Mouse (Mus musculus) limb, embryonic 15.5 days (tissue): ENCODE data around the gene Cdkn1b. TPM values are rescaled to one million over a fixed set of nuclear protein-coding genes. Genes with fewer than 3 reads are reported as not detected.

ENCODE experiments used
- ATAC-seq: fragments of 200-750 bp; cut with Nextera tagmentation; 2 replicates; pipeline ENCODE4 v1.8.0; 2017; ENCODE audit warnings: low read depth, moderate TSS enrichment; ENCODE audit not compliant: insufficient number of reproducible peaks, low FRiP score, low TSS enrichment
- H3K27ac ChIP-seq: fragments of 300-500 bp; sonication (generic); 2 replicates; pipeline ENCODE4 v1.5.1; 2015; ENCODE audit warnings: moderate library complexity, mild to moderate bottlenecking, inconsistent platforms
- H3K27me3 ChIP-seq: fragments of 300-500 bp; sonication (generic); 2 replicates; pipeline ENCODE4 v1.6.1; 2015; ENCODE audit warnings: inconsistent platforms
- H3K36me3 ChIP-seq: fragments of 300-500 bp; sonication (generic); 2 replicates; pipeline ENCODE4 v1.6.1; 2015; ENCODE audit warnings: inconsistent platforms
- H3K4me1 ChIP-seq: fragments of 300-500 bp; sonication (generic); 2 replicates; pipeline ENCODE4 v1.6.1; 2015; ENCODE audit warnings: inconsistent platforms
- H3K4me2 ChIP-seq: fragments of 300-500 bp; sonication (generic); 2 replicates; pipeline ENCODE4 v1.6.1; 2015; ENCODE audit warnings: mild to moderate bottlenecking, inconsistent platforms
- H3K4me3 ChIP-seq: fragments of 300-500 bp; sonication (generic); 2 replicates; pipeline ENCODE4 v1.5.1; 2015; ENCODE audit warnings: mild to moderate bottlenecking, inconsistent platforms
- H3K9ac ChIP-seq: fragments of 300-500 bp; sonication (generic); 2 replicates; pipeline ENCODE4 v1.6.1; 2015; ENCODE audit warnings: inconsistent platforms
- H3K9me3 ChIP-seq: fragments of 300-500 bp; sonication (generic); 2 replicates; pipeline ENCODE4 v1.6.1; 2016; ENCODE audit warnings: inconsistent platforms
- WGBS: fragments of 180-500 bp; shearing (Covaris S2); methylation state at CpG from one replicate; pipeline ENCODE4 v1.1.7; 2015; 5-methylcytosine and 5-hydroxymethylcytosine counted together
- polyA plus RNA-seq: library from polyadenylated mRNA; unstranded; fragments of >200 nt; fragmentation: Nextera tagmentation; extraction: Ambion mirVana; gene quantifications from 2 replicates; pipeline ENCODE4 v1.2.1, GENCODE M21; 2015

Cdkn1b gene
- polyA plus RNA-seq, 1 experiment from 2014 or later = 19.4 TPM

DNA sequence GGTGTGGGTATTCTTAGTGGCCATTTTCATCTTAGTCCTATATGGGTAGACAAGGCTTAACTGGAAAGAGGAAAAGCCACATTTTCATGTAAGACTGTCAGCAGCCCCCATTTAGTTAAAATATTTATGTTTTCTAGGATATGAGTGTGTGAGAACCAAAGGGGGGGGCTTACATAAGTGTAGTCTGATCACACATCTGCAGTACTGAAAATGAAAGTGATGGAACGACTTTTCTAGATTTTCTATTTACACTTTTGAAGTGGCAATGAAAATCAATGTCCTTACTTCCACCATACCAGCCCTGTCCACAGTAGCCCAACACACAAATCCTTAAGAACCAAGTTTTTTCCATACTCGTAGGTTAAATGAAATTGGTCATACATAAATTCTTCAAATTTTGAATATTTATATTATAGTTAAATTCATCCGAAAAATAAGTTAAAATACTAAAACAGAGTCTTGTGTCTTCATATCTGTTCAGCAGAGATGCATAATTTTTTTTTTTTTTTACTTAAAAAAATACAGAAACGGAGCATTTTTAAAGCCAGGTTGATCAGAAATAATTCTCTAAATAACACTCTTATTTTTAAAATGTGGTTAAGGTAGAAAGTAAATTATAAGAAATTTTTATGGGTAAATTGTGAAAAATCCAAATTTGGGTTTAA, 5.6 kb downstream of the Cdkn1b start:
- ATAC-seq = no peak
- H3K27me3 ChIP-seq = no peaks in the 10 kb centered on the region
- H3K4me1 ChIP-seq = peaks cover 41% of the 10 kb centered on the region
- H3K36me3 ChIP-seq = no peaks in the 10 kb centered on the region
- no peak overlapping the region for H3K27ac ChIP-seq
- no peak overlapping the region for H3K4me3 ChIP-seq
- WGBS = 71% methylated on average over 4 of the region's 4 CpGs
- H3K9me3 ChIP-seq = no peaks in the 10 kb centered on the region
- H3K4me2 ChIP-seq = no peak overlapping the region
- H3K9ac ChIP-seq = no peak overlapping the region

DNA sequence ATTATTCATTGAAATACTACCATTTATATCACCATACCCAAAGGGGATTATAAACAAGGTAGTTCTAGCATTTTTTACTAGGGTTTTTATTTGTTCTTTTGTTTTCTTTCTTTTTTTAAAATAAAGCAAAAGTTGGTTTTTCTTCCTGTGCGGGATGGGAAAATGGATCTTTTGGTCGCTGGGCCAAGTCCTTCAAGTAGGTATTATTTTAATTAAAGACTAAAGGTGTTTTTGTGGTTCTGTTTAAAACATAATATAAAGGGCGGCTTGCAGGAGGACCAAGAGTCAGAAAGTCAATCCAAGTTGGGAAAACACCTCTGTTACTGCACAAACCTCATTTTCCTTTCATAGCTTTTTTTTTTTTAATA, 6.1 kb downstream of the Cdkn1b start:
- Histone ChIP-seq H3K4me2 (peak overlapping the region; percentile 79), H3K4me1 (peaks cover 41% of the 10 kb centered on the region), H3K9me3 (no peaks in the 10 kb centered on the region), H3K36me3 (no peaks in the 10 kb centered on the region), H3K27me3 (no peaks in the 10 kb centered on the region), H3K9ac (peak overlapping the region; percentile 73), H3K4me3 (peak overlapping the region; percentile 58), H3K27ac (peak overlapping the region; percentile 100)
- 25% methylated on average over 3 of the region's 3 CpGs for WGBS
- no peak for ATAC-seq

DNA sequence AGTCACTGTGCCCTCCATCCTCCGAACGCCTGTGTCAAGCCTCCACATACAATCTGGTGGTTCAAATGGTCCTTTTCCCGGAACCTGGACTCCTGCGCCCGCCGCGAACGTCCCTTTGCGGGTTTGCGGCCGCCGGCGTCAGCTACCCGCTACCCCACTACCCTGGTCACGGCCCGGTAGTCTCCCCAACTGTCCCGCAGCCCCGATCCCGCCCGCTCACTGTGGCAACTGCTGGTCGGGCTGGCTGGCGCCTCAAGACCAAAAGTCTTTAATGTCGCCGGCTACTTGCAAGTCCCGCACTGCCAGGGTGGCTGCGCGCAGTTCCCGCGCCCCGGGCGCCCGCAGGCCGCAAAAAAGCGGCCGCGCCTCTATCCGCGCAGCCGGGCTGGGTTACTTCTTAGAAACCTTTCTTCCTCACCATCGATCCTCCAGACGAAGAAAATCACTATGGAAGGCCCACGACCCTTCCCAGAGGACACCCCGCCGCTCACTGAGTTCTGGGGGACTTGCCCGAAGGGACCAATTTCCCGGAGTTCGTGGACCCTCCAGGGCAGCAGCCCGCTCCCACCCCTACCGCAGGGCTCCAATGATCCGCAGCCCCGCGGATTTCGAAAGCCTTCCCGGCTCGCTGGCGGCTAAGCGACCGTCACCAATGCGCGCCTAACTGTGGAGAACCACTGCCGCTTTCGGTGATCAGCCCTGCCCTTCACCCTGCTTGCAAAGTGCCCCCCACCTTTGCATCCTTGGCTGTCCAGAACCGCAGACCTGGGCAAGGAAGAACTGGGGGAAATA, 6.8 kb downstream of the Cdkn1b start:
- no peak for ATAC-seq
- Histone ChIP-seq H3K27ac (peak overlapping the region; percentile 100), H3K4me3 (peak overlapping the region; percentile 58), H3K4me2 (peak overlapping the region; percentile 79), H3K4me1 (peaks cover 40% of the 10 kb centered on the region), H3K36me3 (no peaks in the 10 kb centered on the region), H3K9me3 (no peaks in the 10 kb centered on the region), H3K9ac (peak overlapping the region; percentile 73), H3K27me3 (no peaks in the 10 kb centered on the region)
- WGBS = under 1% methylated on average over 63 of the region's 63 CpGs

DNA sequence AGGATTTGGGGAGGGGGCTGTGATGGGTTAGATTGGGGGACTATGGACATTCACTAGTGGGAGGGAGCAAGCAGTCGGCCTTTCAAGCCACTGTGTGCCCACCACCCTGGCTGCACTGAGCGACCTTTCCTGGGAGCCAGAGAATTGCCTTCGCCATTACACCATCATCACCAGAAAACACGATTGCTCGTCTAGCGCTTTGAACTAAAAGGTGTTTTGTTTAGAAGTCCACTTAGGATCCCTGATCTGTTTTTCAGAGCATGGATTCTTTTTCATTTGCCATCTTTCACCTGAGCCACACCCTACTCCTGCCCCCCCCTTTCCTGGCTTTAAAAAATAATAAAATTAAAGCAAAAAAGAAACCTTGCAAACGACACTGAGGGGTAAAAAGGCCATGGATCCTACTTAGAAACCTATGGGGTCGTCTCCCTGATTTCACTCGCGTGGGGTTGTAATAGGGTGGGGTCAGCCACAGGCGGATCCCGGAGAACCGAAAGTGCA, 7.4 kb downstream of the Cdkn1b start:
- ATAC-seq = no peak
- peaks cover 34% of the 10 kb centered on the region for H3K4me1 ChIP-seq
- WGBS = 2% methylated on average over 13 of the region's 13 CpGs

DNA sequence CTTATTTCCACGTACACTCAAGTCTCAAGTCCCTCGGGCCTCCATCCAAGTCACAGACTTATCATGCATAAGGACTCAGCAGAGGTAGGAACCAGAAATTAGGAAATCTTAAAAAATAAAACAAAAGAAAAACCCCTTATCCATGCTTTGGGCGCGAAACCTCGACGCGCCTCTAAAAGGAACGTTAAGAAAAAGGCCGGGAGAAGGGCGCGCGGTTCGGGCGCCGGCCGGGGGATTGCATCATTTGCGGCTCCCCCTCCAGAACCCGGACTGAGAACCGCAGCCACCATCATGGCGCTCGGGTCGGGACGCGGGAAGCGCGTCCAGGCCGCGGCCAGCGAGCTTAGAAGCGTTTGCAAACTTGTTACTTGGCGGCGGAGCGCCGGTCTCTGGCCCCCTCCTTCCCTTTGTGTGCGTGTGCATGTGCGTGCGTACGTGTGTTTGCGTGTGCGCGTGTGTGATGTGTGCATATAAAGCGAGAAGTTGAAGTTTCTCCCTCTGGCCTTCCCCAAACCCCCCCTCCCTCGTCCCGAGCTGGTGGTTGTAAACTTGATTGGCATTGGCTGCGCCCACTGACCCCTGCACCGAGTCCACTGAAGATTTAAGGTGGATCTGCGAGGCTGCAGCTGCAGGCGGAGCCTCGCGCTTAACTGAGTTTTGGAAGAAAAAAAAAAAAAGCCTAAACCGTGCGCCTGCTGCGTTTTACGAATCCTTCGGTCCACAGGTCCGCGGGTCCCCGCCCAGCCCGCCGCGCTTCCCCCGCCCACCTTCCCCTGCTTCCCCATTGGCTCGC, 8.1 kb downstream of the Cdkn1b start:
- ATAC-seq = peak; percentile 94
- H3K4me2 ChIP-seq = peak overlapping the region; percentile 79
- no peaks in the 10 kb centered on the region for H3K27me3 ChIP-seq
- peak overlapping the region; percentile 100 for H3K27ac ChIP-seq
- H3K4me3 ChIP-seq = peak overlapping the region; percentile 58
- no peaks in the 10 kb centered on the region for H3K9me3 ChIP-seq
- under 1% methylated on average over 63 of the region's 63 CpGs for WGBS
- H3K4me1 ChIP-seq = peaks cover 35% of the 10 kb centered on the region
- no peaks in the 10 kb centered on the region for H3K36me3 ChIP-seq
- H3K9ac ChIP-seq = peak overlapping the region; percentile 73

More for the DNA sequence above, 7.4 kb downstream of the Cdkn1b start:
- H3K36me3 ChIP-seq = no peaks in the 10 kb centered on the region
- peak overlapping the region; percentile 100 for H3K27ac ChIP-seq
- H3K27me3 ChIP-seq = no peaks in the 10 kb centered on the region
- no peaks in the 10 kb centered on the region for H3K9me3 ChIP-seq
- peak overlapping the region; percentile 79 for H3K4me2 ChIP-seq
- peak overlapping the region; percentile 73 for H3K9ac ChIP-seq
- peak overlapping the region; percentile 58 for H3K4me3 ChIP-seq

DNA sequence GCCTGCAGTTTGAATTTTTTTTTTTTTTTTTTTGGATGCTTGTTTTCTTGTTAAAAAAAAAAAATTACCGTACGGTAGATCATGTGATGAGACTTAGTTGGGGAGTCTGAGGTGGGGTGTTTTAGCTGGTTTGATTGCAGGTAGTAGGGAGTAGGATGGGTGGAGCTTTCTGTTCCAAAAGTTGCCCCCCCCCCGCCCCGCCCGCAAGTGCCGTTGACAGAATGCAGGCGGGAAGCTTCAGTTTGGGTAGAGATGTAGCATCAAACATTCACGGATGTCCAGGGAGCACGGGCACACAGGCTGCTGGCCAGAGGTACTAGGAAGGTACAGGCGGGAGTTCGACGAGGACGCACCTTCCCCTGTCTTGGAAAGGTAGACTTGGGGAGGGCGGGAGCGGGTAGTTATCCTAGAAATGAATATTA, 8.7 kb downstream of the Cdkn1b start:
- no peaks in the 10 kb centered on the region for H3K36me3 ChIP-seq
- WGBS = under 1% methylated on average over 15 of the region's 15 CpGs
- peak overlapping the region; percentile 18; the same call in 1 of the 2 replicates for H3K9ac ChIP-seq
- H3K4me1 ChIP-seq = peaks cover 30% of the 10 kb centered on the region
- no peaks in the 10 kb centered on the region for H3K9me3 ChIP-seq
- peak; percentile 59; the same call in 1 of the 2 replicates for ATAC-seq
- peak overlapping the region; percentile 58 for H3K4me3 ChIP-seq
- H3K27ac ChIP-seq = peak overlapping the region; percentile 100
- no peaks in the 10 kb centered on the region for H3K27me3 ChIP-seq
- H3K4me2 ChIP-seq = peak overlapping the region; percentile 79

DNA sequence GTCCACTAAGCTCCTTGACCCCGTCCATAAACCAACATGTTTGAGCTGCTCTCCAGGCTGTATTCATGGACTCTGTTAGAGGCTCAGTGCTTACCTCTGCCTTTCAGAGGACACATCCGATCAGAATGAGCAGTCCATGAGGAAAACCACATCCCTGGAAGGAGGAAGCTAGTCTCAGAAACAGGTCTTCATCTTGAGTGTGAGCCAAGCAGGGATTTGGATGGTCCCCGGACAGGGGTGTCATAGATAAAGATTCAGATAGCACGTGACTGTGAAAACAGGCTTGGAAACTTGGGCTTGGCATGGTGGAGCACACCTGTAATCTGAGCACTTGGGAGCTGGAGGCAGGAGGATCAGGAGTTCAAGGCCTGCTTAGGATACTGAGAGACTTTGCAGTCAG, 9.7 kb downstream of the Cdkn1b start:
- peak overlapping the region; percentile 58 for H3K4me3 ChIP-seq
- H3K4me1 ChIP-seq = peaks cover 30% of the 10 kb centered on the region
- H3K27ac ChIP-seq = peak overlapping the region; percentile 11; the same call in 1 of the 2 replicates
- H3K36me3 ChIP-seq = no peaks in the 10 kb centered on the region
- H3K4me2 ChIP-seq = peak overlapping the region; percentile 79
- no peaks in the 10 kb centered on the region for H3K9me3 ChIP-seq
- no peaks in the 10 kb centered on the region for H3K27me3 ChIP-seq
- no peak for ATAC-seq
- WGBS = 53% methylated on average over 4 of the region's 4 CpGs
- H3K9ac ChIP-seq = no peak overlapping the region

DNA sequence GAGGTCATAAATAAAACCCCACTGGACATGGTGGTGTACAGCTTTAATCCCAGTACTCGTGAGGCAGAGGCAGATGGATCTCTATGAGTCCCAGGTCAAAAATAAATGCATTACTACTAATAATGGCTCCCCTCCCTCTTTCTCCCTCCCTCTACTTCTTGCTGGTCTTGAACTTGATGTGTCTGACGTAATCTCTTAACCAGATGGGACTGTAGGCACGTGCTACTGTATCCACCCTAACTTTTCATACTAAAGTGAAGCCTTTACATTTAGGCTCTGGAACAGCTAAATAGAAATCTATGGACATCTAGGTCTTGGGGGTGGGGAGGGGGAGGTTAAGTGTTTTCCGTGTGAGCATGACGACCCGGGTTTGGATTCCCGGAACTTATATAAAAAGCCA, 10.2 kb downstream of the Cdkn1b start:
- Histone ChIP-seq H3K9me3 (no peaks in the 10 kb centered on the region), H3K4me3 (peak overlapping the region; percentile 58), H3K36me3 (no peaks in the 10 kb centered on the region), H3K4me2 (peak overlapping the region; percentile 79), H3K4me1 (peaks cover 30% of the 10 kb centered on the region), H3K9ac (no peak overlapping the region), H3K27me3 (no peaks in the 10 kb centered on the region), H3K27ac (no peak overlapping the region)
- WGBS = 66% methylated on average over 7 of the region's 7 CpGs
- ATAC-seq = no peak

DNA sequence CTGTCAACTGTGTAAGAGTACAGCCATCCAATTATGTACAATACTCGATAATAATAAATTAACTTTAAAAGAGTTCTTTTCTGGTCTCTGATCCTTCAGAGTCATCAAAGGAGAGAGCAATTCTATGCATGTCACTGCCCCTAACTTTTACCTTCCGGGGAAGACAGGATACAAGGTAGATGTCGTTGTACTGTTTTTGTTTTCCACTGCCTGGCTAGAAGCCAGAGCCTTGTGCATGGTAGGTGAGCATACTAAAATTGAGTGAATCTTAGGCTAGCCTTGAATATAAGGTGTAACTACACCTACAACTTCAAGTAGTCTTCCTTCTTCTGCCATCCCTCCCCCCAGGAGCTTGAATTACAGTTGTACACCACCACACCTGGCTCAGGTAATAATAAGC, 10.9 kb downstream of the Cdkn1b start:
- no peaks in the 10 kb centered on the region for H3K9me3 ChIP-seq
- H3K27ac ChIP-seq = no peak overlapping the region
- H3K4me3 ChIP-seq = no peak overlapping the region
- no peak overlapping the region for H3K4me2 ChIP-seq
- no peaks in the 10 kb centered on the region for H3K27me3 ChIP-seq
- no peak overlapping the region for H3K9ac ChIP-seq
- no peak for ATAC-seq
- peaks cover 30% of the 10 kb centered on the region for H3K4me1 ChIP-seq
- WGBS = 66% methylated on average over 3 of the region's 3 CpGs
- H3K36me3 ChIP-seq = no peaks in the 10 kb centered on the region

DNA sequence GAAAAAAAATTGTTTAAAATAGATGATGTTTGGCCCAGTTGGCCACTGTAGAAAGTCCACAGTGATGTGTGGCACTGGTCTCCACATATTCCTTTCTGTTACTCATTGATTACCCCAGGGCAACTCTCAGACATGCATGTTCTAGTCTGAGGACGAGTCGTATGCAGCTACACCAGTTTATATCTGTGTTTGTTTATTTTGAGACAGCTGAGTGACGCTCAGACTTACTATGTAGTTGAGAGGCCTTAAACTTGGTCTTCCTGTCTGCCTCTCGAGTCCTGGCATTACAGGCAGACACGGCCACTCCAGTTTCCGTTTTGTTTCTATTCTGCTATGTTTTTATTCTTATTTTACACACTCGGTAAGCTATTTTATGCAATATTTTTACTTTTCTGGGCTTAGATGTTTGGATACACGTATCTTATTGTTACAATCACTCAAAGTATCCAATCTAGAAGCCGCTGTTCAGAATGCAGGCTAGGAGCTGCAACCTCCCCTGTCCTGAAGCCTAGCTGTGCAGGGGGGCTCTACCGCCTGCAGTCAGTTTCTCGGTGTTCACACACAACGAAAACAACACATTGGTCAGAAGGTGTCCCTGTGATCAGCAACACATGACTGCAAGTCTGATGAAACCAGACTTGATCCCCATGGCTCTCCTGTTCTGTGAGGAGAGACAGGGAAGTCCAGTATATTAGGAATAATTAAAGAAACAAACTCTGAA, 12.4 kb downstream of the Cdkn1b start:
- Histone ChIP-seq H3K36me3 (no peaks in the 10 kb centered on the region), H3K4me3 (no peak overlapping the region), H3K27ac (no peak overlapping the region), H3K4me2 (no peak overlapping the region), H3K9me3 (no peaks in the 10 kb centered on the region), H3K4me1 (peaks cover 18% of the 10 kb centered on the region), H3K27me3 (no peaks in the 10 kb centered on the region), H3K9ac (no peak overlapping the region)
- 63% methylated on average over 12 of the region's 12 CpGs for WGBS
- no peak for ATAC-seq

DNA sequence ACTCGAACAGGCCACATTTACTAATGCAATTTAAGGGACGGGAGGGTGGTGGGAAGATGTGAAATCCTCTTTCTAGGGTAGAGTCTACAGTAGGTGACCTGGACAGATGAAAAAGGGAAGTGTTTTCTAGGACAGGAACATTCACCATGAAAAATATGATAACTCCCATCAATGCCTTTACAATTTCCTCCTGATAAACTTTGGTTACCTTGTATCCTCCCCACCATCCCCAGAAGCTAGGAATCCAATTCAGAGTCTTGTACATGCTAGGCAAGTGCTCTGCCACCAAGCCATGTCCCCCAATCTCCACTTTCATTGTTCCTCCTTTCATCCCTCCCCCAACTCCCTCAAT, 13.0 kb downstream of the Cdkn1b start:
- 66% methylated on average over 2 of the region's 2 CpGs for WGBS
- no peak overlapping the region for H3K4me2 ChIP-seq
- no peak overlapping the region for H3K27ac ChIP-seq
- ATAC-seq = no peak
- no peak overlapping the region for H3K9ac ChIP-seq
- peaks cover 18% of the 10 kb centered on the region for H3K4me1 ChIP-seq
- no peaks in the 10 kb centered on the region for H3K27me3 ChIP-seq
- no peak overlapping the region for H3K4me3 ChIP-seq
- no peaks in the 10 kb centered on the region for H3K9me3 ChIP-seq
- H3K36me3 ChIP-seq = no peaks in the 10 kb centered on the region
